Mouse (Mus musculus) monocyte, adult 2 months (primary cell): ENCODE measurements around the gene Tab1.

Experiments
- DNase-seq, 2 experiments: peaks; one replicate each; pipeline ENCODE4 v3.0.0; 2022; ENCODE audit warnings: low spot score in 2 of 2, low read depth in 1 of 2

Gene Tab1

DNA sequence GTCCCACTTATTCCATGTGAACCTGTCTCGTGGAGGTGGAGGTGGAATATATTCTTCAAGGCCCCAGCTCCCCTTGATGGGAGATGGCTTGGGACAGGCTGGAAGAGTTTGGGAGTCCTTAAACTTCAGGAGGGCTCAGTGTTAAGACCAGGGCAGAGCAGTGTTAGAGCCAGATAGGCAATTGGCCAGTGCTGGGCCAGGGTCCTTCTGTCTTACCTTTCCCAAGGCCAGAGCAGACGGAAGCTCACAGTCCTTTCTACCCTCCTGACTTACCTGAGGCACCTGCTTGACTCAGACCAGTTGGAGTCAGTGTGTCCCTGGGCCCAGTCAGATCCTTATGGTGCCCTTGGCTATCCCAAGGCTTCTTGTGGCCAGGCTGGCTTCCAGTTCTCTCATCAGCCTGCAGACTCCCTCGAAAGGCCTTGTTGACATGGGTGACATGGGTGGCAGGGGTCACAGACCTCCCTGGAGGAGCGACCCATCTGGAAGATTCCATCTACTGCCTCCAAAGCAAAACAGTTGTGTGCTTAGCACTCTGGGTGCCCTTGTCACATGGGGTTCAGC is 29.6 kb downstream of the Tab1 start:
- DNase-seq = no peak

DNA sequence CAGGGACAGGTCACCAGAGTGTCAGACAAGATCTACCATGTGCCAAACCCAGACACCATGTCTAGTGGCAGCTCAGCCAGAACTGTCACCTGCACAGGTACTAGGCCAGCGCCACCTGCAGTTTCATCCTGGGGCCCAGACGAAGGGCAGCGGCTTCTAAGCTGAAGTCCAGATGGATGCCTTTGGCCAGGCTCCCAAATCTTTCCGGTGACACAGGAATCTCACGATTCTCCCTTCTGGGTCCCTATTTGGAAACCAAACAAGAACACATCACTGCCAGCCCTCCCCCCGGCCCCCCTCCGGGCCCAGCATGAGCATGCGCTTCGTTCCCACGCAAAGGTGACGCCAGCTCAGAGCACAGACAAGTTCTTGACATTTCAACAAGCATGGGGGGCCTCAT is 30.3 kb downstream of the Tab1 start:
- DNase-seq = no peak

DNA sequence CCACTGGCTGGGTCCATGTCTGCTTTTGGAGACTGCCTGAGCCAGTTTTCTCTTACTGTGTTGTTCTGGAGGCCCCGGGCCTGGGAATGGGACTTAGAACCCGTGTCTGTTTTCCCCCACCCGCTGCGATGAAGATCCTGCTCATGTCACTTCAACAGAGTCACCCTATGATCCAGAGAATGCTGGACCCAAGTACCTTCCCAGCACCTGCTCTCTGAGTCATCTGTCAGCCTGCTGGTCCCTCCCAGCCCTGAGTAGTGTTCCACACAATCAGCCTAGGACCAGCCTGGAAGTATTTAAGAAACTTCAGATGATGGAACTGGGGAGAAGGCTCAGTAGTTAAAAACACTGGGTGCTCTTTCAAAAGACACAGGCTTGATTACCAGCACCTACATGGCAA is 30.8 kb downstream of the Tab1 start:
- DNase-seq = no peak

DNA sequence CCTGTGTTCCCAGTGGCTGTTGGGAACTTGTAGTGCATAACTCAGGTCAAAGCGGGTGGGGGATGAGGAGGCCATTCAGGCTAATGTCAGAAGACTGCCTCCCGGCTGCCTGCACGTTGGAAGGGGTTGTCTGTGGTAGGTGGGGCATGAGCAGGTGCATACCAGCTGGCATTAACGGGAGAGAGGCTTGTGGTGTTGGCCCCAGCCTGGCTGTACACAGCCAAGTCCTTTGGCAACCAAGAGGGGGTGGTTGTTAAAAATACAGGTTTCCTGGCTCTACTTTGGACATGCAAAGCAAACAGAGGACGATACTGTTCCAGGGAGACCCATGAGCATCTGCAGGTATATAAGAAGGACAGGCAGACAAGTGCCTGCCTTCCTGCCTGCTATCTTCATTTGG is 32.5 kb downstream of the Tab1 start:
- no peak for DNase-seq

DNA sequence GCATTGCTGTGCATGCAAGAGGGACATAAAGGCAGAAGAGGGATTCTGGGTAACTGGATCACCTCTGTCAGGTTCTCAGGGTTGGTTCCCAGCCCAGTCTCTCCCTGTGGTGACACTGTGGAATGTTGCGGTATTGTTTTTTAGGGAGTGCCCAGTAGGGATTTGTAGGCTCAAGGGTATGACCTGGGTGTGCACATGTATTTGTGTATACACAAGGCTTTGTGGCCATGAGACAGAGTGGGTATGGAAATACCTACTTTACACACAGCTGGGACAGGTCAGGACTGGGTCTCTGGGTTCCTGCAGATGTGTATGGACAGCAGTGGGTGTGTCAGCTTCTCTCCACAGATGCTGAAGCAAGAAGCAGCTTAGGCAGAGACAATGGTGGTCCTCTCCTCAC is 36.6 kb downstream of the Tab1 start:
- no peak for DNase-seq

DNA sequence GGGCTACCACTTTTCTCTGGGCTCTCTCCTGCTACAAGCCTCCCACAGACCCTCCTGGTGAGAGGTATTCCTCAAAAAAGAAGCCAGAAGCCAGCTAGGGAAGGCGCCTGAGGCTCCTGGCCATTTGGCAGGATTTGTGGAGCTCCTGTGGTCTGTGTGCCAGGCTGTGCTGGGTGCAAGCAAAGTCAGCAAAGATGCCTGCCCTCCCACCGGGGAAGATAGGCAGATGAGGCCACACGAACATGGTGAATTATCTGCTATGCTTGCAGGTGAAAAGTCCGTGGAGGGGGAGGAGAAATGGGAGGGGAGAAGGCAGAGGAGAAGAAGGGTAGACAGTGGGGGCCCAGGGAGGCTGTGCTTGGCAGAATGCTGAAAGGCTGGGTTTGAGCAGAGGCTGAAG is 37.4 kb downstream of the Tab1 start:
- DNase-seq = no peak

DNA sequence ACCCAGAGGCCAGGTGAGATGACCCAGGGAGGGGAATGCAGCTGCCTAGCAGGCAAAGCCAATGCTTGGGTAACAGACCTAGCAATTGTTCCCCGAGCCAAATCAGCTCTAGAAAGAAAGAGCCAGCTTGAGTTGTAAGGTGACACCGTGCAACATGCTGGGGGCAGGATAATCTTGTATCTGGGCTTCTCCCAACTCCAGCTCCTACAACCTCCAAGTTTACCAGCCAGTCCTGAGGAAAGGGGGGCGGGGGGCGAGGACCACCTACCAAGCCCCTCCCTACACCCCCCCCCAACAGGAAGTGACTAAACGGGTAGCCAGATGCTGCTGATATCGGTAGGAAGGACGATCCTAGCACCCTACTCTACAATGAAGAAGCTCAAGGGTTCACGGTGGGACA is 38.4 kb downstream of the Tab1 start:
- no peak for DNase-seq

DNA sequence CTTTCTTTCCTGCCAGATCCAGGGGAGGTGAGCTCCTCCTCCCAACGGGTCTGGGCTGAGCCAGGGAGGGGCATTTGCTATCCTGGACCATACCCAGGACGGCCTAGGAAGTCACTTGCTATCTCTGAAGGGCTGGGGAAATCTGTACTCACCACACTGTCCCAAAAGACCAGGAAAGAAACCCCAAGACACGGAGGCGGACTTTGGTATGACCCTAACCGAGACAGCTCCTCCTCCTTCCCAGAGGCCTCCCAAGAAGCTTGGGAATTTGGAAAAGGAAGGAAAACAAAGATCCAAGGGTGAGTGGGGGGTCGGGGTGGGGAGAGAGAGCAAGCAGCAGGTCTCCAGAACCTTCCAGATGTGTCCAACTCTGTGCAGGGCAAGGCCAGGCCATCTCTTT is 38.9 kb downstream of the Tab1 start:
- DNase-seq = no peak

DNA sequence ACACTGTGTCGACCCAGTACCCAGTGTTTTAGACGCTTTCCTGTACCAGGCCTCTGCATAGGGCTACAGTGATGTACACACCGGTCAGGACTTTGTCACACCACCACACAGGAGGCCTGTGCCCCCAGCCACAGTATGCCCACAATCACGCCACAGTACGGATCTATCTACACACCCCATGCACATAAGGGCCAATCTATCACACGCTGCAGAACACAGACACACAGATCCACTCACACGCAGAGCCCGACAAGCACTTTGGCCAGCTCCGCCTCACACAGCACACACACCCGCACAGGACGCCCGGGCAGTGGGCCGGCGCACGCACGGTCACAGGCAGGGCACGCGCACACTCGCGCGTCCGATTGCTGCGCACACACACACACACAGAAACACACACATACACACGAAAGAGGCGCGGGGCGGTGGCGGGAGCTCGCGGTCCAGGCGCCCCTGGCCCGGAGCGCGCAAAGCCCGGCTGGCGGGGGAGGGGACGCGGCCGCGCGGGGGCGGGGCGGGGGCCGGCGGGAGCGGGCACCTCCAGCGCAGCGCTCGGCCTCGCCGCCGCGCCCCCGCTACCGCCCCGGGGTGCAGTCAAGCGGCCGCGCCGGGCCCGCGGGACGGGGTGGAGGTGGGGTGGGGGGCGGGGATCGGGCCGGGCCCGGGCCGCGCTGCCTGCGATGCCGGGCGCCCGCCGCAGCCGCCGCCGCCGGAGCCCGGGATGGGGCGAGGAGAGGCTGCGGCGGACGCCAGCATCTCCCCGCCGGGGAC is 40.3 kb downstream of the Tab1 start, which contains the start of gene Mgat3:
Gene Mgat3 (plus strand): TSS at position 721 of the 771 bp plus-strand sequence.
- no peak for DNase-seq

DNA sequence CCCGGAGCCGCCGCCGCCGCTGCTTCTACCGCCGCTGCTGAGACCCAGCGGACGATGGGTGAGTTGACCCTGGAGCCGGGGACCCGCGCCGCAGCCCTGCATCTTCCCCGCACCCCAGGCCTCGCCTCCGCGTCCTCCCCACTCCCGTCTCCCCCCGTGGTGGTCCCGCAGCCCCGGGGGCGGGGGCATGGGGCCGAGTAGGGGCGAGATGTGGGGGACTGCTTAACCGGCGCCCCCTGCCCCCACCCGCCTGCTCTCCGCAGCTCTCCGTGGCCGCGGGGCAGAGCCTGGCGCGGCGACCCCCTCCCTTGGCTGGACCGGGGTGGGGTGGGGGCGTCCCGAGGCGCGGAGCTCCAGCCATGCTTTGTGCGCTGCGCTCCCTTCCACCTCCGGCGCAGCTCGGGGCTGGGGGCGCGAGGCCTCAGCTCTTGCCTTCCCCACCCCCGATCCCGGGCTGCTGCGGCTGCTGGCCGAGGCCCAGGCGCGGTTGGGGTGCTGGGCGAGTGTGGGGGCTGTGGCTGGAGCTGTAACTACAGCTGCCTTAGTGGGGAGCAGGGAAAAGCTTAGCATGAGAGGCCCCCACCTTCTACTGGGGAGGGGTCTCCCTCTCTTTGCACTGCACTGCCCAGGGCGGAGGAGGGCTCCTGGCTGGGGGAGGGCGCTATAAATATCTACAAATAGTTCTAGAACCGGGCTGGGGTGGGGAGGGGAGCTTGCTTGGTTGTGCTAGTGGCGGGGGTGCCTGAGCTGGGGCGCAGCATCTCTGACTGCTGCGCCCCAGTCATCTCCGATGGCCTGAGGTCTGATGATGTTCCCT is 41.1 kb downstream of the Tab1 start:
- no peak for DNase-seq

DNA sequence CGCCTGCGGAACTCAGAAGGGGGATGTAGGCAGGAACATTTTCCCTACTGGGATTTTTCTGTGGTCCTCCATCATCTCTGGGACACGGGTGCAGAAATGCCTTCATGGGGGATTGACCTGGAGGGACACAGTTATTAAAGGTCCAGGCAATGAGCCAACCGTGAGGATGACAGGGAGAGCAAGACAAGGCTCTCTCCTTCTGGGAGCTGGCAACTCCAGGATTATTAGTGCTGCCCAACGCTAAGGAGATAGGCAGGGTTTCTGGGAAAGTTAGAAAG is 41.6 kb downstream of the Tab1 start:
- DNase-seq = no peak

DNA sequence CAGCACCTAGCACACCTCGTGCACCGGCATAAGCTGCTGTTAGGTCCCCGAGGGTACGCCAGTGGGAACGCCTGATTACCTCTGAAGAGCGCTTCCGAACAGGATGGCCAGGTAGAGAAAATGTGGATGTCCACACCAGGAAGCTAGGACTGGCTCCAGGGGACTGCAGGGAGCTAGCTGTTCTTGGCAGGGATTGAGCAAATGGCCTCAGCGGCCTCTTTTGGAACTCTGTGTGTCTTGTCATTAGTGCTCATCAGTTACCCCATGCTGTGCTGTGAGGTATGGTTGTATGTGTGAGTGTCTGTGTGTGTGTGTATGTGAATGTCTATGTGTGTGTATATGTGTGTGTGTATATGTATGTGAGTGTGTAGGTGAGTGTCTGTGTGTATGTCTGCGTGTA is 42.4 kb downstream of the Tab1 start:
- no peak for DNase-seq

DNA sequence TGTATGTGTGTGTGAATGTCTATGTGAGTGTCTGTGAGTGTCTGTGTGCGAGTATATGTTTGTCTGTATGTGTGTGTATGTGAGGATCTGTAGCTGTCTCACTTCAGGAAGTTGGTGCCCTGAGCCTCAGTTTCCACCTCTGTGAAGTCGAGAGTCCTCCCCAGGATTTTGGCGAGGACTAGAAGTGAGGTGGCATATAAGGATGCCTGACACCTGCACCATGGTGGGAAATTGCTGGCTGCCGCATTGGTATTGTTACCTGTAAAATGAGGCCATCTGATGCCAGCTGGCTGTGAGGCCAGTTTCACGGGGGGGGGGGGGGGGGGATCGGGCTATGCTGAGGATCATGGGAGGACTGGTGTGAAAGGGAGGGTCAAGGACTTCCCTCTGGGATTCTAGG is 42.8 kb downstream of the Tab1 start:
- DNase-seq = no peak

DNA sequence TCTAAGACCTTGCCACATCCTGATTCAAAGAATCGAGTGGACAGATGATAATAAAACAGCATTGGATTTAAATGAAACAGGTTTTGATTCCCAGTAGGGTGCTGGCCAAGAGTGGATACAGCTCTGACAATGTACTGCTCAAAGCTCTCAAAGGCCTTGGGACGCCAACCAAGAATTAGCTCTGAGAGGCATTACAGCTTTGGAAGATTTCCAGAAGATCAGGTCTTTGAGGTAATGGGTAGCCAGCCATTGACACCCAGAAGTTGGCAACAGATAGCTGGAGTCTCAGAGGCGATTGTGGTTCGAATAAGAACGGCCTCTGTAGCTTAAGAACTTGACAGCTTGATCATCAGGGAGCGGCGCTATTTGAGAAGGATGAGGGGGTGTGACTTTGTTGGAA is 48.6 kb downstream of the Tab1 start:
- DNase-seq = no peak

DNA sequence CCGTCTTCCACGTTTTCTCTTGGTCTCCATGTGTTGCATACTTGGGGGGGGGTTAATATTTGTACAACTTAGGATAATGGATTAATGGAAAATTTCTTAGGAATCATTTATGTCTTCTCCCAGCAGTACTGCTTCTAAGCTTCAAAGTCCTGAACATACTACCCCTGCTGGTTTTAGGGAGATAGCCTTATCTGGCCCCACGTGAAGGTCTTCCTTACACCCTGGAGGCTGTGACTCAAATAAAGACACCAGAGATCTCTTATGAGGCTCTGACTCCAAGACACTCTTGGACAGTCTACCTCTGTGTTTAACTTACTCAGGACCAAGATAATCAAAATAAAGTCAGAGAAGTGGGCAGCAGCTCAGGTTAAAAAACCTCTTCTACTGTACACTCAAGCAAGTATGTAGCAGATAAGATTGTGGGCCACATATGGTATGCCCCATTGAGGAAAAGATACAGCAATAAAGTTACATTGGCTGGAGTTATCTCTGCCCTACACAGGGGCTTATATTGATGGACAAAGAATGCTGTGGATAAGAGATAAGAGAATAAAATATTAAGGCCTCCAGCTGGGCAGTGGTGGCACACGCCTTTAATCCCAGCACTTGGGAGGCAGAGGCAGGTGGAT is 49.3 kb downstream of the Tab1 start:
- DNase-seq = no peak

DNA sequence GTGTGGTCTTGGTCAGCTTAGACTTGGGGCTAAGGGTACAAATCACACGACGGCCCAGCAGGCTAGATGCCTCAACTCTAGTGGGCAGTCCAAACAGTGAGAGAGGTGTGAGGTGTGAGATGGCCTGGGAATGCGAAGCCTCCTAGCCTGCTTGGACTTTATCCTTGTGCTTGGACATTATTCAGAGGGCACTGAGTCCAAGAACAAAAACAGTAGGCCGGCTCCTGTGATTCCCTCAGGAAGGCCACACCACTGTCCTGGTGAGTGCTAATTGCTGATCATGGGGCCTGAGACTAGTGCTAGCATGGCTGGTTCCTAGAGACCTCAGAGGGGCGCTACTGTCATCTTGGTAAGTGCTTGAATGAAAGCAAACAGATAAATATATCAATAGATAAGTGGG is 56.0 kb downstream of the Tab1 start:
- no peak for DNase-seq

DNA sequence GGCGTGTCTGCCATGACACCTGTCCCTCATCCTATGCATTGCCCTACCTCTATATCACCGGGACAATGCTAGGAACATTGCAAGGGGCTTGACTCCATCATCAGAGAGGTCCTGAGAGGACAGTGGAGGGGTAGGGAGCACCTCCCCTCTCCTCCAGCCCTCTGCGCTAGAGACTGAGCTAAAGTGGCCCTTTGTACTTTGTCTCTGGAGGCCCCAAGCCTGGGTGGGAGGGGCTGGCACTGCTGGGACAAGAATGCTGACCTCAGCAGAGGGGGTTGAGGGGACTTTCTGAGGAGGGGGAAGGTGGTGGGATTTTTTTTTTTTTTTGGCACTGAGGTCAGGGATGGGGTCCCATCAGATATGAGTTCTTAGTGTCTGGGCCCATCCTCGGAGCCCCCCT is 57.1 kb downstream of the Tab1 start:
- no peak for DNase-seq

DNA sequence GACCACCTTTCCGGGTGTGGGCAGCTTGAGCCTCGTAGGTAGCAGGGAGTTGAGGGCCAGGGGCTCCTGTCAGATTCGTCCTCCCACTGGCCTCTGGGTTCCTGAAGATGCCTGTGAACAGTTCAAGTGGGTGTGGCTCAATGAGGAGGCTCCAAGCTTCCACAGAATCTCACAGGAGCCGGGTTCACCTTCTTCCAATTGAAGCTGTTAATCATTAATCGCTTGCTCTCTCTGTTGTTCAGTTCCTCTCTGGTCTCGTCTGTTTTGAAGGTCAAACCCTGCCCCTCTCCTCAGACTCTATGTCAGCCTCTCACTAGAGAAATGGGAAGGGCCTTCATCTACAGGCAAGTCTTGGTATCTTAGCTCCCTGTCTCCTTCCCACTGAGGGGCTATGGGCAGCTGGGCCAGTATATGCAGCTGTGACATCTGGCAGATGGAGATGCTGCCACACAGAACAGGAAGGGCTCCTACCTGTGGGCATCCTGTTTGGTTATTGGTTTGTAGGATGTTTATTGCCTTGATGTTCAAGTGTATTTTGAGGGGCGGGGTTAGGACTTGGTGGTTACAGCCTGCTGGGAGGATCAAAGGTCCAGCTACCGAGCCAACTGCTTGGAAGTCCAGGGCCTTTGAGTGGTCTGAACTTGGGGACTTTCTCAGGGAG is 58.8 kb downstream of the Tab1 start:
- no peak for DNase-seq

DNA sequence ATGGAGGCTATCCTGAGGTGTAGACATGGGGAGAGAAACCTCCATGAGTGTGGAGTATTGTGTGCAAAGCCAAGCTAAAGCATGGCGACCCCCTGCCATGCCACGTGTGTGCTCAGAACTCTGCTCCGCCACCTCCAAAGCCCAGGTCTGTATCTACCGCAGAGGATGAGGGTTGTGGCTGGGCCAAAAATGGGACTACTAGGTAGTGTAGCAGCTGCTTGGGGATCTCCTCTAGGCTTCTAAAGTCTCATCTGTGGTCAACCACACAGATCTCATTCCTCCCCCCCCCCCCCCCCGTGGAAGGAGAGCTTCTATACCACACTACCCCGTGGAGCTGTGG is 59.3 kb downstream of the Tab1 start:
- DNase-seq = no peak

DNA sequence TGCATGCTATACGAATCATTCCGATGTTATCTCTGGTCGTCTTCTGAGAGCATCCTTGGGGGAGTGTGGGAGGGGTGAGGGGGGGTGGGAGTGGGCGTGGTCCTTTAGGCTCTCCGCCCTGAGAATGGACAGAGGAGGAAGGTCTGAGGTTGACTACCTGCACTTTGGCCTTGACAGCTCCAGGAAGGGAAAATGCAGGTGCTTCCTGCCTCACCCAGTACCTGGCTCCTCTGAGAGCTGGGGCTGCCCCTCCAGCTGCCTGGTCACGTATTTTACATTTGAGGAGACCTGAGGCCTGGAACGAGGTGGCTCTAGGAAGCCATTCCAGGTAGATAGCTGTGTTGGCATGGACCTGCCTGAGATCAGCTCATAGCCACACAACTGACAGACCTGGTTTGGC is 59.9 kb downstream of the Tab1 start:
- DNase-seq = no peak

DNA sequence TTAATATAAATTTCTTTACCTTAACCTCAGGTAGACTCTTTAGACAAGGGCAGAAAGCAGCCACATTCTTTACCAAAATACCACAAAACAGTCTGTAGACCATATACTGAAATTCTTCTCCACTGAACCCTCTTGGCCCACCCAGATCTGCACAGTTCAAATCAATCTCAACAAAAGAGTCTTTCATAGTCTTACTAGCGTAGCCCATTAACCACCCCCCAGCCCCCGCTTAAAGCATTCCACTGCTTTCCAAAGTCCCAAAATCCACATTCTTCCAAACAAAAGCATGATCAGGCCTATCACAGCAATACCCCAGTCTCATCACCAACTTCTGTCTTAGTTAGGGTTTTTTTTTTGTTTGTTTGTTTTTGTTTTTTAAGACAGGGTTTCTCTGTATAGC is 66.6 kb downstream of the Tab1 start:
- no peak for DNase-seq
